Mouse (Mus musculus) liver, adult 2 months (tissue): ENCODE measurements around the gene Dcaf10. TPM values are rescaled to one million over a fixed set of nuclear protein-coding genes. Genes with fewer than 3 reads are reported as not detected.

Experiments used
- DNase-seq: peaks from one replicate; pipeline ENCODE4 v3.0.0-alpha.2; 2011; ENCODE audit warnings: low read depth, low spot score; ENCODE audit errors: extremely low read depth
- H3K27ac ChIP-seq: fragments of 200-500 bp; replicated peaks from 2 replicates; pipeline ENCODE4 v1.5.1; 2012; ENCODE audit warnings: low read depth, mild to moderate bottlenecking, control low read depth, inconsistent platforms, low read length; ENCODE audit not compliant: insufficient read depth
- H3K27me3 ChIP-seq: fragments of 200-500 bp; 2 replicates; pipeline ENCODE4 v1.6.1; 2012; ENCODE audit warnings: mild to moderate bottlenecking, moderate library complexity, low read length, inconsistent platforms; ENCODE audit not compliant: control insufficient read depth, insufficient read depth
- H3K36me3 ChIP-seq: fragments of 200-500 bp; 2 replicates; pipeline ENCODE4 v1.6.1; 2012; ENCODE audit warnings: low read length, inconsistent platforms; ENCODE audit not compliant: control insufficient read depth, insufficient read depth
- H3K4me1 ChIP-seq: fragments of 200-500 bp; 2 replicates; pipeline ENCODE4 v1.6.1; 2011; ENCODE audit warnings: low read length; ENCODE audit not compliant: control insufficient read depth, insufficient read depth
- H3K4me3 ChIP-seq: fragments of 200-500 bp; 2 replicates; pipeline ENCODE4 v1.5.1; 2011; ENCODE audit warnings: low read depth, mild to moderate bottlenecking, control low read depth, low read length, moderate library complexity; ENCODE audit not compliant: insufficient read depth
- H3K79me2 ChIP-seq: fragments of 200-500 bp; 2 replicates; pipeline ENCODE4 v1.6.1; 2012; ENCODE audit warnings: inconsistent platforms, mild to moderate bottlenecking, low read length, moderate library complexity; ENCODE audit not compliant: control insufficient read depth, insufficient read depth
- H3K9ac ChIP-seq: fragments of 200-500 bp; 2 replicates; pipeline ENCODE4 v1.6.1; 2012; ENCODE audit warnings: low read depth, mild to moderate bottlenecking, control low read depth, inconsistent platforms, low read length
- CTCF ChIP-seq: fragments of 200-500 bp; IDR thresholded peaks from 2 replicates; pipeline ENCODE4 v1.5.1; 2011; ENCODE audit warnings: low read depth, low read length, control low read depth
- POLR2A ChIP-seq: fragments of 200-500 bp; IDR thresholded peaks from 2 replicates; pipeline ENCODE4 v1.6.1; 2011; ENCODE audit warnings: low read length, control low read depth; ENCODE audit not compliant: insufficient read depth; ENCODE audit errors: extremely low read depth
- whole genome bisulfite sequencing: fragments of 180-500 bp; shearing (Covaris S2); methylation state at CpG from one replicate; pipeline ENCODE4 v1.1.7; 2018; 5-methylcytosine and 5-hydroxymethylcytosine counted together
- polyA plus RNA-seq: library from polyadenylated mRNA; depleted of rRNA; stranded (reverse); fragments of >200 nt; gene quantifications from 2 replicates; pipeline ENCODE4 v1.2.3, GENCODE M21; 2012
- total RNA-seq: library from RNA; depleted of rRNA; stranded (reverse); fragments of >200 nt; gene quantifications from 2 replicates; pipeline ENCODE4 v1.2.3, GENCODE M21; 2014

Dcaf10 gene
- total and polyA plus RNA-seq, 2 experiments: 8.5 to 12.9 TPM

DNA sequence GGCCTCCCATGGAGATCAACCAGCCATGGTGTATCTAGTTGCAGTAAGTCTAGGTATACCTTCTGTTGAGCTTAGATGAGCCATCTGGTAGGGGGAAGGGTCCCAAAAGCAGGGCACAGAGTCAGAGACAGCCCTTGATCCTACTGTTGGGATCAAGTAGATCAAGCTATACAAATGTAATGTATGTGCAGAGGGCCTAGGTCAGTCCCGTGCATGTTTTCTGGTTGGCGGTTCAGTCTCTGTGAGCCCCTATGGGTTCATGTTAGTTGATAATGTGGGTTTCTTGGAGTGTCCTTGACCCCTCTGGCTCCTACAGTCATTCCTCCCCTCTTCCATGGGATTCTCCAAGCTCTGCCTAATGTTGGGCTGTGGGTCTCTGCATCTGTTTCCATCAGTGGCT, 30.8 kb upstream of the Dcaf10 start:
- H3K4me1 ChIP-seq: no peaks in the 10 kb centered on the region
- no peaks in the 10 kb centered on the region for H3K27me3 ChIP-seq
- H3K9ac ChIP-seq: no peak overlapping the region
- peaks cover 15% of the 10 kb centered on the region for H3K36me3 ChIP-seq
- no peaks in the 10 kb centered on the region for H3K79me2 ChIP-seq
- no peak overlapping the region for H3K4me3 ChIP-seq
- no peak for DNase-seq
- 90% methylated on average over 2 of the region's 2 CpGs for WGBS
- no peak overlapping the region for H3K27ac ChIP-seq
- no peak for TF ChIP-seq CTCF
- no peak for TF ChIP-seq POLR2A

- H3K4me3 ChIP-seq: peak overlapping the region; percentile 94
- WGBS: under 1% methylated on average over 55 of the region's 56 CpGs
- peaks cover 3% of the 10 kb centered on the region for H3K79me2 ChIP-seq
- peaks cover 22% of the 10 kb centered on the region for H3K36me3 ChIP-seq
- H3K9ac ChIP-seq: peak overlapping the region; percentile 96
- H3K27me3 ChIP-seq: 0 out of 2 replicates have a peak, but pooled peaks cover 6% of the 10 kb centered on the region
- TF ChIP-seq CTCF: no peak
- TF ChIP-seq POLR2A: 0 out of 2 replicates have a peak, but pooled peaks have one; percentile 26
- DNase-seq: peak; percentile 75
- H3K4me1 ChIP-seq: peaks cover 2% of the 10 kb centered on the region; the same call in 1 of the 2 replicates
- peak overlapping the region; percentile 78 for H3K27ac ChIP-seq
These were observed 21.6 kb upstream of the Dcaf10 start for GRCm38 (mm10) chr4:45320159-45320816.

DNA sequence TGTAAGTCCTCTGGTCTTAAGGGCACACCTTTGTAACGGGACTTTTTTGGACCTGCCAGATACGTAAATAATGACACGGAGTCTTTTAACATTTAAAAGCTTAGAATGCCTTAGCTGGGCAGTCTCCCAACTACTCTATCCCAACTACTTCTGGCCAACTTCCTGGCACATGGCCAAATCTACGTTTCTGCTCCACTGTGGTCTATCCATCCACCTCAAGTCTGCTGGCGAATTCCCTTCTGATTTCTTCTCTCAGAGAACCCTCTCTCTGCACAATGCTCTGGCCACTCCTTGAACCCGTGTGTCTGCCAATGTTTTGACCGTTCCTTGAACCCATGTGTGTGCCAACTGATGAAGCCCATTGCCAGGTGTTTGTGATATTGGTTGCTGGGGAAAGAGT, 10.8 kb upstream of the Dcaf10 start:
- no peak overlapping the region for H3K4me3 ChIP-seq
- no peaks in the 10 kb centered on the region; the same call in 1 of the 2 replicates for H3K4me1 ChIP-seq
- TF ChIP-seq POLR2A (no peak), CTCF (no peak)
- no peaks in the 10 kb centered on the region for H3K27me3 ChIP-seq
- no peaks in the 10 kb centered on the region for H3K79me2 ChIP-seq
- DNase-seq: peak; percentile 65
- H3K9ac ChIP-seq: no peak overlapping the region
- WGBS: 37% methylated on average over 7 of the region's 7 CpGs
- no peak overlapping the region for H3K27ac ChIP-seq
- H3K36me3 ChIP-seq: no peaks in the 10 kb centered on the region

- no peak for TF ChIP-seq POLR2A
- no peak for TF ChIP-seq CTCF
- H3K4me1 ChIP-seq: no peaks in the 10 kb centered on the region; the same call in 1 of the 2 replicates
- DNase-seq: no peak
- H3K27ac ChIP-seq: no peak overlapping the region
- 59% methylated on average over 3 of the region's 3 CpGs for WGBS
- H3K4me3 ChIP-seq: no peak overlapping the region
- H3K9ac ChIP-seq: no peak overlapping the region
- no peaks in the 10 kb centered on the region for H3K36me3 ChIP-seq
- no peaks in the 10 kb centered on the region for H3K27me3 ChIP-seq
- H3K79me2 ChIP-seq: no peaks in the 10 kb centered on the region
These were observed 9.4 kb upstream of the Dcaf10 start for GRCm38 (mm10) chr4:45332466-45332865.

- Histone ChIP-seq H3K4me3 (no peak overlapping the region), H3K9ac (no peak overlapping the region), H3K79me2 (peaks cover 11% of the 10 kb centered on the region), H3K4me1 (peaks cover 8% of the 10 kb centered on the region), H3K27ac (no peak overlapping the region), H3K36me3 (peaks cover 3% of the 10 kb centered on the region; the same call in 1 of the 2 replicates), H3K27me3 (no peaks in the 10 kb centered on the region)
- no peak for DNase-seq
- TF ChIP-seq CTCF: no peak
- TF ChIP-seq POLR2A: no peak
- 68% methylated on average over 9 of the region's 9 CpGs for WGBS
These were observed 675 bp upstream of the Dcaf10 start for GRCm38 (mm10) chr4:45341226-45341625.
